In the genomic region with DNA sequence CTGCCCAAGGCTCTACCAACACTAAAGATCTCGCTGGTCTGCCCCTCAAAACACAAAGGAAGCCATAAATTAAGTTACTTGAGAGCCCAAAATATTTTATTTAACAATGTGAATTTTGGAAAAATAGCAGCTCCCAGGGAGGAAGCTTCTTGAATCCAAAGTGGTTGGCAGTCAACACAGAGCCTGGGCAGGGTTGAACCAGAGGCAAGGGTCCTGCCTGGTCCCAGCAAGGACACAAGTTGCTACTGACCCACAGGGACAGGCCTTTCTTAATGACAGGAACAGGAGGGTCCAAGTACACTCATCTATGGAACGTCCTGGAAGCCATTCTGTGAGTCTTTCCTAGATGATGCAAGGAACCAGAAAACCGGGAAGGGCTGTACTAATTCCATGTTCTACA, we compare ENCODE assay signal across 8 mouse cellular contexts. TPM values are rescaled to one million over a fixed set of nuclear protein-coding genes. Genes with fewer than 3 reads are reported as not detected.
DNase-seq lines count a peak whose midpoint lies in the region; ATAC-seq lines count a peak whose summit lies in the region.

No protein-coding gene starts in this region.

- peak; percentile 11; the same call in 1 of the 2 replicates for ATAC-seq in kidney, embryonic 14.5 days (ENCODE audit: low FRiP score, low TSS enrichment)
- no peak for ATAC-seq in embryonic facial prominence, embryonic 14.5 days (ENCODE audit: low read depth)
- peak; percentile 22; the same call in 1 of the 2 replicates for ATAC-seq in hindbrain, embryonic 16.5 days
- ATAC-seq in midbrain, embryonic 16.5 days, result peak; percentile 15; the same call in 1 of the 2 replicates

- no peak overlapping the region; the same call in 1 of the 2 replicates for H3K4me2 ChIP-seq in kidney, embryonic 14.5 days (replicated peaks; ENCODE audit: low read depth, low read length)
- H3K4me2 ChIP-seq in embryonic facial prominence, embryonic 14.5 days (ENCODE audit: low read depth, low read length), result peak overlapping the region; percentile 84
- H3K4me2 ChIP-seq in hindbrain, embryonic 16.5 days (ENCODE audit: low read length), result peak overlapping the region; percentile 98
- peak overlapping the region; percentile 97 for H3K4me2 ChIP-seq in midbrain, embryonic 16.5 days (ENCODE audit: low read length)

- no peaks in the 10 kb centered on the region for H3K9me3 ChIP-seq in kidney, embryonic 14.5 days (ENCODE audit: control insufficient read depth, low read length)
- H3K9me3 ChIP-seq in embryonic facial prominence, embryonic 14.5 days (ENCODE audit: control insufficient read depth, low read length), result no peaks in the 10 kb centered on the region
- H3K9me3 ChIP-seq in hindbrain, embryonic 16.5 days (ENCODE audit: control insufficient read depth, low read length), result no peaks in the 10 kb centered on the region
- H3K9me3 ChIP-seq in midbrain, embryonic 16.5 days (replicated peaks; ENCODE audit: control insufficient read depth, low read length, poor library complexity, severe bottlenecking), result no peaks in the 10 kb centered on the region

- peak overlapping the region; percentile 82 for H3K4me3 ChIP-seq in kidney, embryonic 14.5 days (ENCODE audit: low read length)
- peak overlapping the region; percentile 93 for H3K4me3 ChIP-seq in embryonic facial prominence, embryonic 14.5 days (ENCODE audit: low read depth, low read length)
- peak overlapping the region; percentile 92 for H3K4me3 ChIP-seq in hindbrain, embryonic 16.5 days (ENCODE audit: low read length)
- H3K4me3 ChIP-seq in midbrain, embryonic 16.5 days (ENCODE audit: low read depth, low read length), result peak overlapping the region; percentile 95; the same call in 1 of the 2 replicates

- no peak for DNase-seq in kidney, postnatal 36 days
- no peak for DNase-seq in embryonic facial prominence, embryonic 14.5 days (ENCODE audit: low spot score)
- no peak for DNase-seq in natural killer cell, adult 2 months (ENCODE audit: low spot score in 2 of 2)
- no peak for DNase-seq in MN1 (ENCODE audit: low spot score)
- DNase-seq in retina, embryonic 14.5 days (ENCODE audit: low spot score), result no peak

- peaks cover 51% of the 10 kb centered on the region for H3K36me3 ChIP-seq in kidney, embryonic 14.5 days (ENCODE audit: control insufficient read depth, insufficient read depth, low read length)
- H3K36me3 ChIP-seq in embryonic facial prominence, embryonic 14.5 days (ENCODE audit: control insufficient read depth, insufficient read depth, low read length), result peaks cover 52% of the 10 kb centered on the region
- peaks cover 25% of the 10 kb centered on the region for H3K36me3 ChIP-seq in hindbrain, embryonic 16.5 days (ENCODE audit: control insufficient read depth, insufficient read depth, low read length)
- peaks cover 29% of the 10 kb centered on the region for H3K36me3 ChIP-seq in midbrain, embryonic 16.5 days (ENCODE audit: control insufficient read depth, insufficient read depth, low read length)

- no peak overlapping the region for H3K27ac ChIP-seq in kidney, embryonic 14.5 days (ENCODE audit: low read depth, low read length)
- H3K27ac ChIP-seq in embryonic facial prominence, embryonic 14.5 days (replicated peaks; ENCODE audit: low read depth, low read length), result 0 out of 2 replicates have a peak overlapping the region, but pooled peaks have one; percentile 48
- H3K27ac ChIP-seq in hindbrain, embryonic 16.5 days (ENCODE audit: low read depth, low read length), result no peak overlapping the region
- H3K27ac ChIP-seq in midbrain, embryonic 16.5 days (ENCODE audit: low read length), result 0 out of 2 replicates have a peak overlapping the region, but pooled peaks have one; percentile 8

- 57% methylated on average over 3 of the region's 3 CpGs for WGBS in kidney, embryonic 14.5 days
- 60% methylated on average over 3 of the region's 3 CpGs for WGBS in embryonic facial prominence, embryonic 14.5 days
- 62% methylated on average over 3 of the region's 3 CpGs for WGBS in hindbrain, embryonic 16.5 days
- WGBS in midbrain, embryonic 16.5 days, result 58% methylated on average over 3 of the region's 3 CpGs

- no peaks in the 10 kb centered on the region for H3K27me3 ChIP-seq in kidney, embryonic 14.5 days (ENCODE audit: control insufficient read depth, insufficient read depth, low read length)
- no peaks in the 10 kb centered on the region for H3K27me3 ChIP-seq in embryonic facial prominence, embryonic 14.5 days (replicated peaks; ENCODE audit: control insufficient read depth, insufficient read depth, low read length)
- no peaks in the 10 kb centered on the region for H3K27me3 ChIP-seq in hindbrain, embryonic 16.5 days (replicated peaks; ENCODE audit: control insufficient read depth, insufficient read depth, low read length)
- H3K27me3 ChIP-seq in midbrain, embryonic 16.5 days (ENCODE audit: control insufficient read depth, insufficient read depth, low read depth, low read length), result no peaks in the 10 kb centered on the region

- H3K4me1 ChIP-seq in kidney, embryonic 14.5 days (ENCODE audit: control insufficient read depth, insufficient read depth, low read length), result peaks cover 29% of the 10 kb centered on the region
- H3K4me1 ChIP-seq in embryonic facial prominence, embryonic 14.5 days (ENCODE audit: control insufficient read depth, insufficient read depth, low read length), result peaks cover 27% of the 10 kb centered on the region
- peaks cover 44% of the 10 kb centered on the region for H3K4me1 ChIP-seq in hindbrain, embryonic 16.5 days (ENCODE audit: control insufficient read depth, insufficient read depth, low read depth, low read length)
- peaks cover 41% of the 10 kb centered on the region for H3K4me1 ChIP-seq in midbrain, embryonic 16.5 days (ENCODE audit: control insufficient read depth, insufficient read depth, low read length)

- H3K9ac ChIP-seq in kidney, embryonic 14.5 days (ENCODE audit: low read depth, low read length), result no peak overlapping the region
- H3K9ac ChIP-seq in embryonic facial prominence, embryonic 14.5 days (ENCODE audit: low read depth, low read length), result no peak overlapping the region
- peak overlapping the region; percentile 97; the same call in 1 of the 2 replicates for H3K9ac ChIP-seq in hindbrain, embryonic 16.5 days (ENCODE audit: low read depth, low read length)
- H3K9ac ChIP-seq in midbrain, embryonic 16.5 days (ENCODE audit: low read depth, low read length), result peak overlapping the region; percentile 80; the same call in 1 of the 2 replicates

RNA-seq across cellular contexts. Expression of gene Inpp5e, which starts 0.4 kb away (rescaled TPM):
- 13.7 and 24.7 TPM in 2 replicates for polyA plus RNA-seq in kidney, embryonic 14.5 days (2014; fragmentation: Nextera tagmentation; extraction: Ambion mirVana)
- polyA plus RNA-seq in embryonic facial prominence, embryonic 14.5 days (2014; fragmentation: Nextera tagmentation; extraction: Ambion mirVana), result 16.3 and 17.8 TPM in 2 replicates
- polyA plus RNA-seq in hindbrain, embryonic 16.5 days (2015; fragmentation: Nextera tagmentation; extraction: Ambion mirVana), result 24.9 and 25.6 TPM in 2 replicates
- polyA plus RNA-seq in midbrain, embryonic 16.5 days (2015; fragmentation: Nextera tagmentation; extraction: Ambion mirVana), result 26.9 and 27.6 TPM in 2 replicates

RNA-seq across cellular contexts. Expression of gene Pmpca, which starts 20.2 kb away (rescaled TPM):
- 68.9 and 113 TPM in 2 replicates for polyA plus RNA-seq in kidney, embryonic 14.5 days (2014; fragmentation: Nextera tagmentation; extraction: Ambion mirVana)
- 71.9 and 72.3 TPM in 2 replicates for polyA plus RNA-seq in embryonic facial prominence, embryonic 14.5 days (2014; fragmentation: Nextera tagmentation; extraction: Ambion mirVana)
- polyA plus RNA-seq in hindbrain, embryonic 16.5 days (2015; fragmentation: Nextera tagmentation; extraction: Ambion mirVana), result 96.0 and 98.9 TPM in 2 replicates
- 90.0 and 96.5 TPM in 2 replicates for polyA plus RNA-seq in midbrain, embryonic 16.5 days (2015; fragmentation: Nextera tagmentation; extraction: Ambion mirVana)

RNA-seq across cellular contexts. Expression of gene Entr1, which starts 20.2 kb away (rescaled TPM):
- 86.1 and 112 TPM in 2 replicates for polyA plus RNA-seq in kidney, embryonic 14.5 days (2014; fragmentation: Nextera tagmentation; extraction: Ambion mirVana)
- 102 and 109 TPM in 2 replicates for polyA plus RNA-seq in embryonic facial prominence, embryonic 14.5 days (2014; fragmentation: Nextera tagmentation; extraction: Ambion mirVana)
- 158 and 169 TPM in 2 replicates for polyA plus RNA-seq in hindbrain, embryonic 16.5 days (2015; fragmentation: Nextera tagmentation; extraction: Ambion mirVana)
- 175 and 182 TPM in 2 replicates for polyA plus RNA-seq in midbrain, embryonic 16.5 days (2015; fragmentation: Nextera tagmentation; extraction: Ambion mirVana)

RNA-seq across cellular contexts. Expression of gene Snapc4, which starts 28.9 kb away (rescaled TPM):
- polyA plus RNA-seq in kidney, embryonic 14.5 days (2014; fragmentation: Nextera tagmentation; extraction: Ambion mirVana), result 24.6 and 29.3 TPM in 2 replicates
- 20.2 and 22.9 TPM in 2 replicates for polyA plus RNA-seq in embryonic facial prominence, embryonic 14.5 days (2014; fragmentation: Nextera tagmentation; extraction: Ambion mirVana)
- 29.1 and 36.4 TPM in 2 replicates for polyA plus RNA-seq in hindbrain, embryonic 16.5 days (2015; fragmentation: Nextera tagmentation; extraction: Ambion mirVana)
- polyA plus RNA-seq in midbrain, embryonic 16.5 days (2015; fragmentation: Nextera tagmentation; extraction: Ambion mirVana), result 34.8 and 37.9 TPM in 2 replicates

RNA-seq across cellular contexts. Expression of gene Sec16a, which starts 35.7 kb away (rescaled TPM):
- polyA plus RNA-seq in kidney, embryonic 14.5 days (2014; fragmentation: Nextera tagmentation; extraction: Ambion mirVana), result 18.9 and 43.9 TPM in 2 replicates
- 38.6 and 42.0 TPM in 2 replicates for polyA plus RNA-seq in embryonic facial prominence, embryonic 14.5 days (2014; fragmentation: Nextera tagmentation; extraction: Ambion mirVana)
- polyA plus RNA-seq in hindbrain, embryonic 16.5 days (2015; fragmentation: Nextera tagmentation; extraction: Ambion mirVana), result 15.4 and 19.3 TPM in 2 replicates
- 18.7 and 20.4 TPM in 2 replicates for polyA plus RNA-seq in midbrain, embryonic 16.5 days (2015; fragmentation: Nextera tagmentation; extraction: Ambion mirVana)

Comparison
In these comparisons a context has a peak if more than half of its experiments do, and no peak if none do; other contexts are left out.
1. H3K27ac ChIP-seq: peak in embryonic facial prominence, embryonic 14.5 days (single experiment) and midbrain, embryonic 16.5 days (single experiment); none in kidney, embryonic 14.5 days (single experiment) and hindbrain, embryonic 16.5 days (single experiment).
2. H3K9ac ChIP-seq: peak in hindbrain, embryonic 16.5 days (single experiment) and midbrain, embryonic 16.5 days (single experiment); none in kidney, embryonic 14.5 days (single experiment) and embryonic facial prominence, embryonic 14.5 days (single experiment).
3. Peak in every context shown above with its lines, with median percentiles within 50 percentile points of each other: H3K4me3 ChIP-seq.